Mouse (Mus musculus) bone marrow, adult 2 months (tissue): Measurements from ENCODE around the gene Mgme1. TPM values are rescaled to one million over a fixed set of nuclear protein-coding genes. Genes with fewer than 3 reads are reported as not detected.

ENCODE experiments used
- H3K27ac ChIP-seq: fragments of 200-500 bp; 2 replicates; pipeline ENCODE4 v1.5.1; 2012; ENCODE audit warnings: low read depth, mild to moderate bottlenecking, control low read depth, inconsistent platforms, low read length; ENCODE audit not compliant: control insufficient read depth, poor library complexity, insufficient read depth
- H3K4me1 ChIP-seq: fragments of 200-500 bp; 2 replicates; pipeline ENCODE4 v1.6.1; 2011; ENCODE audit warnings: low read length; ENCODE audit not compliant: control insufficient read depth, insufficient read depth
- H3K4me3 ChIP-seq: fragments of 200-500 bp; replicated peaks from 2 replicates; pipeline ENCODE3; 2011; ENCODE audit warnings: mild to moderate bottlenecking, low read depth, low read length, control low read depth; ENCODE audit not compliant: control insufficient read depth
- CTCF ChIP-seq: fragments of 200-500 bp; IDR thresholded peaks from 2 replicates; pipeline ENCODE4 v1.5.1; 2011; ENCODE audit warnings: low read length, control low read depth; ENCODE audit not compliant: control insufficient read depth, insufficient read depth
- POLR2A ChIP-seq: fragments of 200-500 bp; IDR thresholded peaks from 2 replicates; pipeline ENCODE4 v1.6.1; 2011; ENCODE audit warnings: low read depth, mild to moderate bottlenecking, control low read depth, low read length, borderline replicate concordance; ENCODE audit not compliant: control insufficient read depth
- WGBS: fragments of 180-500 bp; shearing (Covaris S2); methylation state at CpG from one replicate; pipeline ENCODE4 v1.1.7; 2018; 5-methylcytosine and 5-hydroxymethylcytosine counted together
- polyA plus RNA-seq: library from polyadenylated mRNA; stranded (reverse); fragments of >200 nt; gene quantifications from 2 replicates; pipeline ENCODE4 v1.2.4, GENCODE M21; 2011; ENCODE audit warnings: low replicate concordance; ENCODE audit not compliant: missing spikeins, insufficient read depth, insufficient read length

Mgme1 gene
- 3.1 and 5.5 TPM in 2 replicates for polyA plus RNA-seq

GRCm38 (mm10) chr2:144270507-144271420 is at the start of gene Mgme1, which contains the start of gene Snx5:
Gene Mgme1 (plus strand): TSS chr2:144270663.
Gene Snx5 (minus strand): TSS chr2:144270906.
- TF ChIP-seq POLR2A (peak; percentile 94; the same call in 1 of the 2 replicates), CTCF (0 out of 2 replicates have a peak, but pooled peaks have one; percentile 6)
- peak within 1 kb of the TSS; percentile 95 for H3K4me3 ChIP-seq
- H3K27ac ChIP-seq, result peak within 1 kb of the TSS; percentile 99
- H3K4me1 ChIP-seq, result peaks cover 2% of the 10 kb centered on the region
- under 1% methylated on average over 87 of the region's 93 CpGs for WGBS

GRCm38 (mm10) chr2:144224351-144224750 is 46.1 kb upstream of the Mgme1 start:
- Histone ChIP-seq H3K4me3 (no peak overlapping the region), H3K4me1 (peaks cover 7% of the 10 kb centered on the region), H3K27ac (peak overlapping the region; percentile 6; the same call in 1 of the 2 replicates)
- no peak for TF ChIP-seq CTCF
- no peak for TF ChIP-seq POLR2A
- 29% methylated on average over 12 of the region's 12 CpGs for WGBS

DNA sequence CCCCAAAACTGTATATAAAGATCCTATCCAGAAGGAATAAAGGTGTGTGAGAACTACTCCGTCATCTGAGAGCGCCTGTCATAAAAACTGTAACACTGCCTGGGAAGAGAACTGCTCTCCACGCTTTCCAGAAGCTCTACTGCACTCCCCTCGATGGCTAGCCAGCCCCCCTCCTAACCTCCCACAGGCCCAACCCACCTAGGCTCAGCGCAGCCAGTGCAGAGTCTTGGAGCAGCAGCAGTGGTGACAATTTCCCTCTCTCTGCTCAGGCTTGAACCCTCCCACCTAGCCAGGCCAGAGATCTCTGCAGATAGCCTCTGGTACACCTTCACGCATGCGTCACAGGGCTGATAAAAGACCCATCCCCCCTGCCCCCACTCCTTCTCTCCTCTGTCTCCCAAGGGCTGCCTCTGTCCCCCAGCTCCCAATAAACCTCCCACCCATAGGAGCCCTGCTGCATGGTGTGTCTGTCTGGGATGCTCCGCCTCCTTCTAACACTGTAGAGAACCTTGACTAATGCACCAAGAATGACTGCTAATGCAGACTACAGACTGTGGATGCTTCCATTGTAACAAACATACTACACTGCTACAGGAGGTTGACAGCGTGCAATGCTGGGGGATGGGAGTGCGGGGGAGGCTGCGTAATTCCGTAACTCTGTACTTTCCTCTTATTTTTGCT is 43.4 kb upstream of the Mgme1 start:
- Histone ChIP-seq H3K4me3 (no peak overlapping the region), H3K27ac (no peak overlapping the region), H3K4me1 (peaks cover 9% of the 10 kb centered on the region)
- TF ChIP-seq CTCF, result no peak
- 89% methylated on average over 12 of the region's 12 CpGs for WGBS

DNA sequence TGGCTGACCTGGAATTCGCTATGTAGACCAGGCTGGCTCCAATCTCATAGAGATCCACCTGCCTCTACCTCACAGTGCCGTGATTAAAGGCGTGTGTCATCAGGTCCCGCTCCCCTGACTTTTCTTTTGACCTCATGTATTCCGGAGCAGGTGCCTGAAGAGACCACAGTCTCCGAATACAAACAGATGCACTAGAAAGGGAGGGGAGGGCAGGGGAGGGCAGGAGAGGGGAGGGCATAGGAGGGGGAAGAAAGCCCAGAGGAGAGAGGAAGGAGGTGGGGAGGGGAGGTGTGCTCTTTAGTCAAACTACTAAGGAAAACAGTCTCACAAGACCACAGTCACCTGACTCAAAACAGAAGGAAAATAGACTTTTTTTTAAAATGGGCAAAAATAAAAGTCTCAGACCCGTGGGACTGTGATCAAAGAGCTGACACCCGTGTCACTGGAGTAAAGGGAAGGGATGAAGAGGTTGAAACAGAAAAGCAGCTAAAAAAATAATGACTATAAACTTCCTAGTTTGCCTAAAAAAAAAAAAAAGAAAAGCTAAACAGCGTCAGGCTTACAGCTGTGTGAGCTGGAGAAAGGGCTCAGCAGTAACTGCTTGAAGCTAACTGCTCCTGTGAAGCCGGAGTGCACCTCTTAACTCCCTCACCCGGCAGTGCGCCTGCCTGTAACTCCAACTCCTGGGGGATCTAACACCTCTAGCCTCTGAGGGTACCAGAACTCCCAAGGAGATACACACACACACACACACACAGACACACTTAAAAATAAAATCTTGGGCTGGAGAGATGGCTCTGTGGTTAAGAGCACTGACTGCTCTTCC is 41.7 kb upstream of the Mgme1 start:
- no peak for TF ChIP-seq CTCF
- no peak for TF ChIP-seq POLR2A

DNA sequence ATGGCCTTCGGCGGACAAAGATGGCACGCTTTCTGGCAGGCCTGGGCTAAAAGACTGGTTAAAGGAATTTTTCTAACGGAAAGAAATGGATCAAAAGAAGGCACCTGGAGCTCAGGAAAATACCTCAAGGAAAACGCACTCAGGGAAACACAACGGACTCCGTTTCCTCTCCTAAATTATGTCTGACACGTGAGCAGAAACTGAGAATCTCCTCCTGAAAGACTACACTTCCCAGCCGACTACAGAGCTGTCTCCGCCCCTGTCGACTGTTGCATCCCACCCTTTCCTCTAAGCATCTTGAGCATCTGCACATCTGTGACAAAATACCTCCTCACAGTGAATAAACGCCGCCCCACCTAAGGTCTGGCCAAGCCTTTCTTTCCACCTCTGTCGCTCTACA is 40.8 kb upstream of the Mgme1 start:
- WGBS, result 55% methylated on average over 14 of the region's 14 CpGs
- no peak overlapping the region for H3K4me3 ChIP-seq
- 0 out of 2 replicates have a peak overlapping the region, but pooled peaks have one; percentile 37 for H3K27ac ChIP-seq
- H3K4me1 ChIP-seq, result peaks cover 3% of the 10 kb centered on the region; the same call in 1 of the 2 replicates
- TF ChIP-seq POLR2A (no peak), CTCF (no peak)

More for the DNA sequence above, 41.7 kb upstream of the Mgme1 start:
- Histone ChIP-seq H3K4me3 (no peak overlapping the region), H3K27ac (peak overlapping the region; percentile 40; the same call in 1 of the 2 replicates), H3K4me1 (peaks cover 7% of the 10 kb centered on the region; the same call in 1 of the 2 replicates)
- 22% methylated on average over 12 of the region's 12 CpGs for WGBS

DNA sequence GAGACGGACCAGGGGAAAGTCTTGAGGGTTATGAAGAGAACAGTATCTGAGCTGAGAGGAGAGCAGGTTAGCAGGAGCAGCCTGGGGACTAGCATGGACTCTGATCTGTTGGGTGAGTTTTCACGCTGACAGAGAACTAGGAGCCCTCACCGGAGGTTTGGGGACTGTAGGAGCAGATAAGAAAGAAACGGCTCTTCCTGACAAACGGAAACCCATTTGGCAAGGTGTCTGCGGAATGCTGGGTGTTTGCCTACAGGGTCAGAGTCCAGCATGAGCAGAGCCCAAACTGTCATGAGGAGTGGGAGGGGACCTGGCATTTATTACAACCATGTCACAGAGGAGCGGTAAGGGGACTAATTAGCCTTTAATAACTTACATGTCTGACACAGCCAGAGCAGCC is 40.0 kb upstream of the Mgme1 start:
- TF ChIP-seq POLR2A (no peak), CTCF (no peak)
- H3K4me3 ChIP-seq, result no peak overlapping the region
- H3K4me1 ChIP-seq, result peaks cover 3% of the 10 kb centered on the region; the same call in 1 of the 2 replicates
- WGBS, result 7% methylated on average over 7 of the region's 7 CpGs
- H3K27ac ChIP-seq, result peak overlapping the region; percentile 78

- TF ChIP-seq CTCF (no peak), POLR2A (no peak)
- Histone ChIP-seq H3K27ac (peak overlapping the region; percentile 78; the same call in 1 of the 2 replicates), H3K4me1 (peaks cover 3% of the 10 kb centered on the region; the same call in 1 of the 2 replicates), H3K4me3 (no peak overlapping the region)
- 1% methylated on average over 5 of the region's 5 CpGs for WGBS
Measured at GRCm38 (mm10) chr2:144231115-144231514, 39.3 kb upstream of the Mgme1 start.
